Mouse (Mus musculus) midbrain, embryonic 11.5 days (tissue): ENCODE results near the gene Chd4. TPM values are rescaled to one million over a fixed set of nuclear protein-coding genes. Genes with fewer than 3 reads are reported as not detected.

Experiments used
- ATAC-seq: fragments of 200-750 bp; cut with Nextera tagmentation; 2 replicates; pipeline ENCODE4 v1.8.0; 2017; ENCODE audit warnings: moderate TSS enrichment, moderate library complexity; ENCODE audit not compliant: low FRiP score
- DNase-seq: peaks from one replicate; pipeline ENCODE4 v3.0.0; 2015; ENCODE audit warnings: low spot score; ENCODE audit errors: missing footprints
- H3K27ac ChIP-seq: fragments of 300-500 bp; sonication (generic); 2 replicates; pipeline ENCODE4 v1.5.1; 2014; ENCODE audit warnings: low read depth, low read length
- H3K27me3 ChIP-seq: fragments of 300-500 bp; sonication (generic); 2 replicates; pipeline ENCODE4 v1.6.1; 2014; ENCODE audit warnings: mild to moderate bottlenecking, low read length, moderate library complexity, mixed read lengths; ENCODE audit not compliant: control insufficient read depth, insufficient read depth
- H3K36me3 ChIP-seq: fragments of 300-500 bp; sonication (generic); 2 replicates; pipeline ENCODE4 v1.6.1; 2014; ENCODE audit warnings: mild to moderate bottlenecking, low read length, moderate library complexity, mixed read lengths; ENCODE audit not compliant: control insufficient read depth, insufficient read depth
- H3K4me1 ChIP-seq: fragments of 300-500 bp; sonication (generic); 2 replicates; pipeline ENCODE4 v1.6.1; 2014; ENCODE audit warnings: low read length; ENCODE audit not compliant: control insufficient read depth, insufficient read depth
- H3K4me2 ChIP-seq: fragments of 300-500 bp; sonication (generic); 2 replicates; pipeline ENCODE4 v1.6.1; 2014; ENCODE audit warnings: mild to moderate bottlenecking, moderate library complexity
- H3K4me3 ChIP-seq: fragments of 300-500 bp; sonication (generic); 2 replicates; pipeline ENCODE4 v1.5.1; 2014; ENCODE audit warnings: low read depth, low read length
- H3K9ac ChIP-seq: fragments of 300-500 bp; sonication (generic); 2 replicates; pipeline ENCODE4 v1.6.1; 2014; ENCODE audit warnings: low read length
- H3K9me3 ChIP-seq: fragments of 300-500 bp; sonication (generic); 2 replicates; pipeline ENCODE4 v1.6.1; 2016; ENCODE audit warnings: low read length; ENCODE audit not compliant: control insufficient read depth
- WGBS: fragments of 180-500 bp; shearing (Covaris S2); extraction: QIAGEN DNeasy Blood & Tissue Kit; methylation state at CpG from one replicate; pipeline ENCODE4 v1.1.7; 2014; 5-methylcytosine and 5-hydroxymethylcytosine counted together
- polyA plus RNA-seq: library from polyadenylated mRNA; unstranded; fragments of >200 nt; fragmentation: Nextera tagmentation; extraction: Ambion mirVana; gene quantifications from 2 replicates; pipeline ENCODE4 v1.2.1, GENCODE M21; 2014

Chd4 gene
- polyA plus RNA-seq, 1 experiment from 2014 or later = 99.3 TPM

DNA sequence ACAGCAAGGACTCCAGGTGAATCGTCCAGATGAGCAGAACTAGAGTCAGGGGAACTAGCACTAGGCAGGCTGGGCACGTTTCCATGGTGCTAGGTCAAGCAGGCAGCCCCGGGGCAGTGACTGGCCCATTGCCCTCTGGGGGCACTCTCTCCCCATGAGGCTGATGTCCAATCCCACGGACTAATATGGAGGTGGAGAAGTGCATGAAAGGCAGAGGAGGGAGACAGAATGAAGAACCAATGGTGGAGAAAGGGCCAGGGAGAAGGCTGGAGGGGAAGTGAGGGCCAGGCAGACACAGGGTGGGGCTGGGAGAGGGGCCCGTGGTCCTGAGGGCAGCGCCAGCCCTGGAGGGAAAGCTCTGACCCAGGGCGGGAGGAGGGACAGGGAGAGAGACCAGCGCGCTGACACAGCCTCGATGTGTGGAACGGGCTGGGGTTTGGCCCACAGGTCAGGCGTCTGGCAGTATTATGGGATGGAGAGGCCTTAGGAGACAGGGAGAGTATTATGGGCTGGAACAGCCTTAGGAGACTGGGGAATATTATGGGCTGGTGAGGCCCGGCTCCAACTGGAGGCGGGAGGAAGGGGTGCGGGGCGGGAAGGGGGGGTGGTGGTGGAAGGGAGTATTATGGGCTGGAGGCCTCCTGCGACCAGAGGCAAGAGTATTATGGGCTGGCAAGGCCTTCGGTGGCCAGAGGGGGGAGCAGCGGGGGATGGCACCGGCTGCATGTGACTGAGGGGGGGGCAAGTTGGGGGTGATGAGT lies 7.0 kb upstream of the Chd4 start:
- H3K4me1 ChIP-seq = peaks cover 17% of the 10 kb centered on the region
- peak; percentile 97 for DNase-seq
- H3K27me3 ChIP-seq = no peaks in the 10 kb centered on the region
- peak overlapping the region; percentile 24 for H3K9ac ChIP-seq
- no peaks in the 10 kb centered on the region for H3K36me3 ChIP-seq
- H3K4me3 ChIP-seq = no peak overlapping the region; the same call in 1 of the 2 replicates
- H3K27ac ChIP-seq = peak overlapping the region; percentile 96
- H3K4me2 ChIP-seq = peak overlapping the region; percentile 12; the same call in 1 of the 2 replicates
- H3K9me3 ChIP-seq = no peaks in the 10 kb centered on the region
- 1% methylated on average over 19 of the region's 20 CpGs for WGBS
- ATAC-seq = peak; percentile 90

DNA sequence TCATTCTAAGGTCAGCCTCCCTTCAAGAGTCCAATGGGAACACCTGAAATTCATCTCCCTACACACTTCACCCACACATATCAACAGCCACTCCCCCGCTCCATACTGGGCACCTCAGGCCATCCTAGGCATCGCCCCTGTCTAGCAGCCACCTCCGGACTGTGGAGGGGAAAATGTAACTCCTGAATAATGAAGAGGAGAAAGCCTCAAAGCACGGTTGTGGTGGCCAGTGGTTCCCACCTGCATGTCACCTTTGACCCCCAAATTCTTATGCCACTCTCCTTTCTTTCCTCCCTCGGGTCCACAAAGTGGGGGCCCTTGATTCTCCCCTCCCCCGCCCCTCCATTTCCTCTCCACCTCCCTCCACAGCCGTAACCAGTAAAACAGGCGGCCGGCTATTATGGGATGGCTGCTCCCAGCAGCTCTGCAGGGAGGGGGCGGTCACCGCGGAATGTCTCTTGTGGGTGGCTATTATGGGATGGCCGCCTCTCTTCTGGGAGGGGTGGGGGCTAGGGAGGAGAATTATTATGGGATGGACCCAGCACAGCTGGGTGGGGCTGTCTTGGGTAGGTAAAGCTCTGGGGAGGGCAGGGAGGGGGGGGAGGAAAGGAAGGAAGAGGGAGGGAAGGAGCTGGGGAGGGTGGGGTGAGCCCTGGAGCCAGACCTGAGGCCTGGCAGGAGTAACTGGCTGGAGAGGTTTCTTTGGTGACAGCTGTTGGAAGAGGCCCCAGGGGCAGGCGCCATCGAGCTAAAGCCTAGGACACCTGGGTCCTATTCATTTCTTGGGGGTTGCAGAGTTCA lies 6.1 kb upstream of the Chd4 start:
- Histone ChIP-seq H3K27ac (peak overlapping the region; percentile 96), H3K4me1 (peaks cover 17% of the 10 kb centered on the region), H3K9ac (peak overlapping the region; percentile 66), H3K4me3 (peak overlapping the region; percentile 9; the same call in 1 of the 2 replicates), H3K4me2 (peak overlapping the region; percentile 48), H3K9me3 (no peaks in the 10 kb centered on the region), H3K27me3 (no peaks in the 10 kb centered on the region), H3K36me3 (no peaks in the 10 kb centered on the region)
- peak; percentile 68 for ATAC-seq
- WGBS = 4% methylated on average over 15 of the region's 15 CpGs
- DNase-seq = peak; percentile 97

DNA sequence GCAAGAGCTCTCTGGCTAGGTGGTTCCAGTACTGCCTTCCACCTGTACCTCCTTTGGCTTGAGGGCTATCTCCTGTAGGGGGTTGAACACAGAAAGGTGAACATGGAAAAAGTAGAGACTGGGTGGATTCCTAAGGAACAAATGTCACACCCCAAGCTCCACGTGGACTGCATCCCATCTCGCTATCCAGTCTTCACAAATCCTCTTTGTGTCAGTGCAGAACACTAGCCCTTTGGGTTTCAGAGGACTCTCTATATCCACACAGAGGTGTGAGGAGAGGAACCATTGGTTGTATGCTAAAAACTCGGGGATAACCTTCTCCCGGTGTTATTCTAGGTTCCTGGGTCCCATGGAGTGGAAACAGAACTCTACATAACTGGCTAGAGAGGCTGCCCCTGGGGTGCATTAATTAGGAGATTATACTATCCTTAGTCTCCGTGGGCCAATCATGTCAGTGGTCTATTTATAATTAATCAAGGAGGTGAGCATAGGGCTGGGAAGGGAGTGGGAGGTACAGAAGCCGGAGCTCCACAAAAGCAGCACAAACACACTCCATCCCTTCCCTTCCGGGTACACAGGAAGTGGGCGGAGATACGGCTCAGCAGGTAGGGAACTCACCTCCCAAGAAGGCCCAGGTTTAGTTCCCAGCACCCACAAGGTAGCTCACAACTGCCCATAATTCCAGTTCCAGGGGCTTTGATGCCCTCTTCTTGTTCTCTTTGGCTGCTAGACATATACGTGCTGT lies 5.3 kb upstream of the Chd4 start:
- DNase-seq (no peak), ATAC-seq (no peak)
- H3K9ac ChIP-seq = peak overlapping the region; percentile 66; the same call in 1 of the 2 replicates
- no peaks in the 10 kb centered on the region for H3K9me3 ChIP-seq
- WGBS = 58% methylated on average over 10 of the region's 10 CpGs
- peak overlapping the region; percentile 96 for H3K27ac ChIP-seq
- H3K4me1 ChIP-seq = peaks cover 17% of the 10 kb centered on the region
- H3K36me3 ChIP-seq = no peaks in the 10 kb centered on the region
- H3K27me3 ChIP-seq = no peaks in the 10 kb centered on the region
- no peak overlapping the region for H3K4me3 ChIP-seq
- H3K4me2 ChIP-seq = peak overlapping the region; percentile 48

DNA sequence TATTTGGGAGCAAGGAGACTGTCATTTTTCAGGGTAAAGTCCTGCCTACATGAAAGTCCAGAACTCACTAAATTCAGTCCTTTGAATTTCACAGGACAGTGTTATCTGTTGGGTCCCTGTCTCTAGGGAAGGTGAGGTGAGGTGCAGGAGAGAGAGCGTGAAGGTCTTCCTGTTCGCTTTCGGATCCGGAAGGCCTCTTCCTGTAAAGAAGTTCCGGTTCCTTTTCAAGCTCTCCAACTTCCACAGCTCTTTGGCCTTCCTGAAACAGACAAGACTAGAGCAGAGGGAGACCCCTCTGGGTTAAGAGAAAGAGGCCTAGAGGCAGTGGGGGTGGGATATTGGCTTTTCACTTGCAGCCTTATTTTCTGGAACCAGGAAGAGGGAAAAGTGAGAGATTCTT lies 3.4 kb upstream of the Chd4 start:
- Histone ChIP-seq H3K4me3 (no peak overlapping the region), H3K9ac (no peak overlapping the region), H3K36me3 (no peaks in the 10 kb centered on the region), H3K4me1 (peaks cover 18% of the 10 kb centered on the region), H3K27ac (no peak overlapping the region), H3K9me3 (no peaks in the 10 kb centered on the region), H3K4me2 (no peak overlapping the region), H3K27me3 (no peaks in the 10 kb centered on the region)
- DNase-seq (no peak), ATAC-seq (no peak)
- WGBS = 93% methylated on average over 5 of the region's 5 CpGs

DNA sequence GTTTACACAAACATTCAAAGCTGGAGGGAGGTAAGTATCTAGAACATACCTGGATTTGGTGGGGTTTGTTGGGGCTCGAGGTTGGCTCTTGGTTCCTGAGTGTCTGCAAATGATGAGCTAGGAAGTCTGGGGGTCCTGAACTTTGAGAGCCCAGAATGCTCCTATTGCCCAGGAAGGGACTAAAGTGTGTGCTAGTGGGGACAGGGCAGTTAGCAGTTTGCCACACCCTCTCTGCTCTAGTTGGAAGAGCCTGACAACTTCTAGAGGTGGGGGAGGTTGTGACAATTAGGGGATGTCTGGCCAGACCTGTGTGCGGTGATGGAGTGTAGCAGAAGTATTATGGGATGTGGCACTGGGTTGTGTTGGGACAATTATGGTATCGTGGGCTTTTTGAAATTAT lies 938 bp upstream of the Chd4 start:
- Histone ChIP-seq H3K36me3 (peaks cover 2% of the 10 kb centered on the region; the same call in 1 of the 2 replicates), H3K27ac (peak overlapping the region; percentile 95), H3K4me1 (peaks cover 34% of the 10 kb centered on the region), H3K4me2 (no peak overlapping the region), H3K9me3 (no peaks in the 10 kb centered on the region), H3K4me3 (no peak overlapping the region), H3K9ac (no peak overlapping the region), H3K27me3 (no peaks in the 10 kb centered on the region)
- DNase-seq = peak; percentile 89
- no peak for ATAC-seq
- WGBS = 81% methylated on average over 3 of the region's 3 CpGs

DNA sequence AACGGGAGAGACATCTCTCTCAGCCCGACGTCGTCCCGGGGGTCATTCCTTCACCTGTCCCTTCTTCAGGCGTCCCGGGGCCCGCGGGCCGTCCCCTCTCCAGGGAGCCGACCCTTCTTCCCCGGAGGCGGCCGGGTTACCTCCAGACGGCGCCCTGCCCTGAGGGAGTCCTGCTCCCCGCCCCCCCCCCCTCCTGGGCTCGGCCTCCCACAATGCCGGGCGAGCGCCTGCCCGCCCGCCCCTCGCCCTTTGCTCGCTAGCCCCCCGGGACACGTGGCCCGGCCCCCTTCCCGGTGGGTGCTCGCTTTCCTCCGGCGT lies 457 bp downstream of the Chd4 start:
- no peaks in the 10 kb centered on the region for H3K9me3 ChIP-seq
- H3K27ac ChIP-seq = peak overlapping the region; percentile 95
- 0% methylated on average over 12 of the region's 32 CpGs for WGBS
- ATAC-seq = no peak
- H3K4me3 ChIP-seq = peak overlapping the region; percentile 62
- H3K4me1 ChIP-seq = peaks cover 29% of the 10 kb centered on the region
- H3K27me3 ChIP-seq = no peaks in the 10 kb centered on the region
- no peak for DNase-seq
- H3K4me2 ChIP-seq = peak overlapping the region; percentile 97
- peaks cover 11% of the 10 kb centered on the region for H3K36me3 ChIP-seq
- peak overlapping the region; percentile 94 for H3K9ac ChIP-seq

DNA sequence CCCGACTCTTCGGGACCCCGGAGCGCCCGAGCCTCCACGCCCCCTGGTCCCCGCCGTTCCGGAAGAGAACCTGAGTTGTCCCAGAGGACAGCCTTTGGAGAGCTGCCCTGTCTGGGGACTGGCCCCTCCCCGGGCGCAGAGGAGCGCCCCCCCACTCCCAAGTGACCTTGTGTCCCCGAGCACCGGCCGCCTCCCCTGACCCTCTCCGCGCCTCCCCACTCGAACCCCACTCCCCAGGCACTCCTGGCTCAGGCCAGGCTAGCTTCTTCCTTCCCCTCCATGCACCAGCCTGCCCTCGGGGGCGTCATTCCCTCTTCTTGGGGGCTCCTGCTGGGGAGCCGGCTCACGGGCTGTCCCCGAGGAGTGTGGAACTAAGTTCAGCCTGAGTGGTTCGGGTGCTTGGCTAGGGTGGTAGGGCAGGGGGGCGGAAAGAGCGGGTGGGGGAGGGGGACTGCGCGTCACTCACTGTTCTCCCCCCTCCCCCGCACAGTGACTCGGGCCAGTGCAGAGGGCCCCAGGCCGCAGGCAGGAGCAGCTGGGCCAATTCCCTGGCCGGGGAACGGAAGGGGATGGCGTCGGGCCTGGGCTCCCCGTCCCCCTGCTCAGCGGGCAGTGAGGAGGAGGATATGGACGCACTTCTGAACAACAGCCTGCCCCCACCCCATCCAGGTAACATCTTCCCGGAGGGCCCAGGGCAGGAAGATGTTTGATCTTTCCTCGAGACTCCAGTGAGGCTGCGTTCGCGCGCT lies 990 bp downstream of the Chd4 start:
- H3K4me3 ChIP-seq = peak overlapping the region; percentile 62
- ATAC-seq = peak; percentile 65
- H3K9me3 ChIP-seq = no peaks in the 10 kb centered on the region
- 1% methylated on average over 43 of the region's 44 CpGs for WGBS
- H3K36me3 ChIP-seq = peaks cover 17% of the 10 kb centered on the region
- peak overlapping the region; percentile 95 for H3K27ac ChIP-seq
- peak overlapping the region; percentile 94 for H3K9ac ChIP-seq
- H3K4me2 ChIP-seq = peak overlapping the region; percentile 97
- peak; percentile 92 for DNase-seq
- H3K27me3 ChIP-seq = no peaks in the 10 kb centered on the region
- H3K4me1 ChIP-seq = peaks cover 29% of the 10 kb centered on the region

DNA sequence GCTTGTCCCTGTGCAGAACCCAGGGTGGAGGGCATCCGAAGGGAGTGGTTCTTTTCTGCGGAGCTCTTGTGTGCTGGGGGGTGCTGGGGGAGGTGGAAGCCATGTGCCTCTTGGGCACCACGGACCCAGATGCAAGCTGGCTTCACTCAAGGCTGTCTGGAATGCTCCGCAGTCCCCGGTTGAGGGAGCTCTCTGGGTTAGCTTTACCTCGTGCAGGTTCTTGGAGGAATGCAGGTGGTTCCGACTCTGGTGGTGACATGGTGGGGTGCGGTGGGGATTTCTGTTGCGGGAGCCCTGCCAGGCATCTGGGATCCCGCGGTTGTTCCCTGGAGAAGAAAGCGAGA lies 1.5 kb downstream of the Chd4 start:
- Histone ChIP-seq H3K4me2 (peak overlapping the region; percentile 97), H3K9ac (peak overlapping the region; percentile 94), H3K4me3 (peak overlapping the region; percentile 62), H3K9me3 (no peaks in the 10 kb centered on the region), H3K27me3 (no peaks in the 10 kb centered on the region), H3K4me1 (peaks cover 29% of the 10 kb centered on the region), H3K27ac (peak overlapping the region; percentile 95), H3K36me3 (peaks cover 22% of the 10 kb centered on the region)
- peak; percentile 4 for ATAC-seq
- 2% methylated on average over 12 of the region's 12 CpGs for WGBS
- DNase-seq = no peak
